Mouse (Mus musculus): ENCODE results near the gene Rxrb.

DNA sequence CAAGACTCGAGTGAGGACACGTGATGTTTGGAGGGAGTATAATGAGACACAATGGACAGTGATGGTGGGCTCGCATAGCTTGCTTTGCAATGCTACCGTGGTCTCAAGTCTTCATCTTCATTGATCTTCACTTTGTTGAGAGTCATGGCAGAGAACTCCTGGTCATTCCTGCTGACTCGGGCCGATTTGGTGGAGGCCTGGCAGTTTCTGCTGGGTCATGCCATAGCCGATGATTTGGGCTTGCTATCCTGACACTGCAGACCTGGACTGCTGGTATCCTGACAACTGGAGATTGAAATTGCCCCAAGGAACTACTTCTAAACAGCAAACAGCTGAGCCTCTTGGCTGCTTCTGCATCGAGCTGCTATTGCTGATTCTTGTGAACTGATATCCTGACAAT lies 36.7 kb upstream of the Rxrb start:
- no peak for TF ChIP-seq CTCF (IDR thresholded peaks at IDR 0.05; ENCODE audit: borderline replicate concordance, control insufficient read depth, extremely low read depth, insufficient read depth, low read length, poor library complexity)
- TF ChIP-seq POLR2A (IDR thresholded peaks at IDR 0.05; ENCODE audit: control insufficient read depth, extremely low read depth, insufficient read depth, low read length, poor library complexity): no peak

Data from thymus, adult 2 months (tissue).